Mouse (Mus musculus): ENCODE measurements around the gene Map3k3.

GRCm38 (mm10) chr11:106054600-106054999, 29.8 kb upstream of the Map3k3 start:
- no peak for TF ChIP-seq CTCF (IDR thresholded peaks at IDR 0.05; ENCODE audit: low read depth, low read length)
- TF ChIP-seq POLR2A (IDR thresholded peaks at IDR 0.05; ENCODE audit: borderline replicate concordance, low read depth, low read length), result no peak
